Mouse (Mus musculus): ENCODE data around the gene Arnt2. TPM values are rescaled to one million over a fixed set of nuclear protein-coding genes. Genes with fewer than 3 reads are reported as not detected.

Arnt2 gene
- polyA plus RNA-seq, 1 experiment from 2014 or later = 5.8 TPM

DNA sequence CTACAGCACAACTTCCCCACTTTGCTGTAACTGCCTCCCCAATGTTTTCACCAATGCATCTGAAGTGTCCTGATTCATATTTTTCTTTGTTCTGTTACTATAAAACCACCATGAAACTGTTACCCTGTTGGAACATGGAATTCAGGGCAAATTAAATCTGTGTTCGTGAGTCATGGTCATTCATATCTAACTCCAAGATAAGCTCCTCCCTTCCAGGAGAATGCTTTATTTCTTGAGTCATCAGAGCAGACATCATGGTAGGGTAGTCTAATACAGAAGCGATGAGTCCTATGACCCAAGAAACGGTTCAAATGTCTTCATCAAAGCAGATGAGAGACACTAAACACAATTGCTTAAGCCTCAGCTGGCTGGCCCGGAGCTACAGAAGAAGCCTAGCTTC is 25.2 kb downstream of the Arnt2 start:
- DNase-seq (ENCODE audit: low spot score) (no peak), ATAC-seq (replicated peaks; ENCODE audit: low FRiP score, low TSS enrichment, low read depth) (no peak)
- no peaks in the 10 kb centered on the region for H3K36me3 ChIP-seq (ENCODE audit: control insufficient read depth, insufficient read depth, low read length)
- H3K4me2 ChIP-seq (ENCODE audit: low read length) = no peak overlapping the region
- no peaks in the 10 kb centered on the region for H3K4me1 ChIP-seq (replicated peaks; ENCODE audit: control insufficient read depth, insufficient read depth, low read length)
- no peak overlapping the region for H3K27ac ChIP-seq (ENCODE audit: low read depth)
- H3K4me3 ChIP-seq (ENCODE audit: low read depth, low read length) = no peak overlapping the region
- no peak overlapping the region for H3K9ac ChIP-seq (ENCODE audit: low read length)
- no peaks in the 10 kb centered on the region for H3K27me3 ChIP-seq (replicated peaks; ENCODE audit: control insufficient read depth, insufficient read depth, low read length)
- no peaks in the 10 kb centered on the region for H3K9me3 ChIP-seq (ENCODE audit: control insufficient read depth, low read length)
- WGBS = 93% methylated on average over 4 of the region's 4 CpGs

DNA sequence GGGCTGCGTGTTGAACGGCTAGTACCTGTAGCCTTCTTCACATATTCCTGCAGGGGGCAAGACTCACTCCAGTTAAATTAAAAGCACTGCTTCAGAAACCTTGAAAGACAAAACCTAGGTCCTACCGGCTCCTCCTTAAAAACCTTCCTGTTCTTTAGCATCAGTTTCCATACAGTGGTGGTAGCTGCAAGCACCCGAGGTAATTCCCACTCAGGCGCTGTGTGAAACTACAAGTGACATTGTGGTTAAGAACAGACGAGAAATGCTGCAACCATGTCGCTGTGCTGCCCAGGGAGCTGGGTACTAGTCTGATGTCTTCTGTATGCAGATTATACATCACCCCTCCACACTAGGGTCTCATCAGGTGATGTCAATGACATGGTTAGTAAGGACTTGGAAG is 25.9 kb downstream of the Arnt2 start:
- WGBS = 89% methylated on average over 7 of the region's 7 CpGs
- Histone ChIP-seq H3K27ac (ENCODE audit: low read depth) (no peak overlapping the region), H3K4me3 (ENCODE audit: low read depth, low read length) (no peak overlapping the region), H3K4me1 (replicated peaks; ENCODE audit: control insufficient read depth, insufficient read depth, low read length) (no peaks in the 10 kb centered on the region), H3K27me3 (replicated peaks; ENCODE audit: control insufficient read depth, insufficient read depth, low read length) (no peaks in the 10 kb centered on the region), H3K9me3 (ENCODE audit: control insufficient read depth, low read length) (no peaks in the 10 kb centered on the region), H3K9ac (ENCODE audit: low read length) (no peak overlapping the region), H3K36me3 (ENCODE audit: control insufficient read depth, insufficient read depth, low read length) (no peaks in the 10 kb centered on the region), H3K4me2 (ENCODE audit: low read length) (no peak overlapping the region)
- DNase-seq (ENCODE audit: low spot score) = no peak
- no peak for ATAC-seq (replicated peaks; ENCODE audit: low FRiP score, low TSS enrichment, low read depth)

DNA sequence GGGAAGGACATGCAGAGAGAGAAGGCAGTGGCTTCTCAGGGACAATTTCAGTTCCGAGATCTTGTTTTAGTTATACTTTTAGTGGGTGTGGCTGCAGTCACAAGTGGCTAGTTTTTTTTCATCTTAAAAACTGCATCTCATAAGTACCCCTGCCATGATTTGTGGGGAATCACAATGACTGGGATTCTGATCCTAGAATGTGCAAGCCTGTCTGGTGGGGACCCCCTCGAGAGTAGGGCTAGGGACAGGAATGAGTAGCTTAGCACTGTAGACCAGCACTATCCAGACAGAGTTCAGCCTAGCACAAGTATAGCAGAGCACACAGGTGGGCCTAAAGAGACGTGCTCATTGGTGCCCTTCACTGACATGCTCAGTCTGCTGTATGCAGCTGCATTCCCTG is 27.6 kb downstream of the Arnt2 start:
- DNase-seq (ENCODE audit: low spot score) = no peak
- ATAC-seq (replicated peaks; ENCODE audit: low FRiP score, low TSS enrichment, low read depth) = no peak
- Histone ChIP-seq H3K36me3 (ENCODE audit: control insufficient read depth, insufficient read depth, low read length) (no peaks in the 10 kb centered on the region), H3K9me3 (ENCODE audit: control insufficient read depth, low read length) (no peaks in the 10 kb centered on the region), H3K27me3 (replicated peaks; ENCODE audit: control insufficient read depth, insufficient read depth, low read length) (no peaks in the 10 kb centered on the region), H3K4me2 (ENCODE audit: low read length) (no peak overlapping the region), H3K4me3 (ENCODE audit: low read depth, low read length) (no peak overlapping the region), H3K4me1 (replicated peaks; ENCODE audit: control insufficient read depth, insufficient read depth, low read length) (no peaks in the 10 kb centered on the region), H3K9ac (ENCODE audit: low read length) (no peak overlapping the region), H3K27ac (ENCODE audit: low read depth) (no peak overlapping the region)
- 72% methylated on average over 3 of the region's 3 CpGs for WGBS

DNA sequence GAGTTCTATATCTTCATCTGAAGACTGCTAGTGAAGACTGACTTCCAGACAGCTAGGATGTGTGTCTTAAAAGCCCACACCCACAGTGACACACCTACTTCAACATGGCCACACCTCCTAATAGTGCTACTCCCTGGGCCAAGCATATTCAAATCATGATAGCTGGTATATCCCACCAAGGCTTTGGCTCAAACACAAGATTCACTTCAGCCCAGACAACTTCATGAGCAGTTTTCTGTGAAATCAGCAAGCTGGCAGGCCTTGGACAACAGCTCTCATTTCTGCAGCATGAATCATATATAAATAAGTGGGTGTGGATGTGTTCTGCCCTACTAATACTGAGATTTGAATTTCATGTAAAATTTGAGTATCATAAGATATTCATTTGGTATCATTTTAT is 29.2 kb downstream of the Arnt2 start:
- DNase-seq (ENCODE audit: low spot score) = no peak
- Histone ChIP-seq H3K9me3 (ENCODE audit: control insufficient read depth, low read length) (no peaks in the 10 kb centered on the region), H3K27me3 (replicated peaks; ENCODE audit: control insufficient read depth, insufficient read depth, low read length) (no peaks in the 10 kb centered on the region), H3K4me3 (ENCODE audit: low read depth, low read length) (no peak overlapping the region), H3K36me3 (ENCODE audit: control insufficient read depth, insufficient read depth, low read length) (no peaks in the 10 kb centered on the region), H3K9ac (ENCODE audit: low read length) (no peak overlapping the region), H3K4me2 (ENCODE audit: low read length) (no peak overlapping the region), H3K27ac (ENCODE audit: low read depth) (no peak overlapping the region), H3K4me1 (replicated peaks; ENCODE audit: control insufficient read depth, insufficient read depth, low read length) (no peaks in the 10 kb centered on the region)
- ATAC-seq (replicated peaks; ENCODE audit: low FRiP score, low TSS enrichment, low read depth) = no peak

DNA sequence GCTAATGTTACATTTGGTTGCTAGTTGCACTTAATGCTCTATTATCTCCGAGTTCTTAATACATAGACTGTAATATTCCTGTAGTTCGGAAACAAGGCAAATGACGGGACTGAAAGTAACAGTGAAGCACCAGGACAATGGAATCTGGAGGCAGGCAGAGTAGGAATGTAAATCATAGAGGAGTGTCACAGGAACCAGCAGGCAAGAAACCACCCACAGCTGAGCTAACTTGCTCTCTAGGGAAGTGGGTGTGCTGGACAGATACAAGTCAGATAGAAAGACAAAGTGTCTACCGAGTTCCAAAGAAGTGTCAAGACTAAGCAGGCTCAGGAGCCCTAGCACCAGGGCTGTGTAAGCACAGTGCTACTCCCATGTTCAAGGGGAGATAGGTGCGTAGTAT is 32.6 kb downstream of the Arnt2 start:
- ATAC-seq (replicated peaks; ENCODE audit: low FRiP score, low TSS enrichment, low read depth) (no peak), DNase-seq (ENCODE audit: low spot score) (no peak)
- Histone ChIP-seq H3K4me3 (ENCODE audit: low read depth, low read length) (no peak overlapping the region), H3K9me3 (ENCODE audit: control insufficient read depth, low read length) (no peaks in the 10 kb centered on the region), H3K4me2 (ENCODE audit: low read length) (no peak overlapping the region), H3K4me1 (replicated peaks; ENCODE audit: control insufficient read depth, insufficient read depth, low read length) (no peaks in the 10 kb centered on the region), H3K9ac (ENCODE audit: low read length) (no peak overlapping the region), H3K36me3 (ENCODE audit: control insufficient read depth, insufficient read depth, low read length) (no peaks in the 10 kb centered on the region), H3K27me3 (replicated peaks; ENCODE audit: control insufficient read depth, insufficient read depth, low read length) (no peaks in the 10 kb centered on the region), H3K27ac (ENCODE audit: low read depth) (no peak overlapping the region)
- 44% methylated on average over 5 of the region's 5 CpGs for WGBS

DNA sequence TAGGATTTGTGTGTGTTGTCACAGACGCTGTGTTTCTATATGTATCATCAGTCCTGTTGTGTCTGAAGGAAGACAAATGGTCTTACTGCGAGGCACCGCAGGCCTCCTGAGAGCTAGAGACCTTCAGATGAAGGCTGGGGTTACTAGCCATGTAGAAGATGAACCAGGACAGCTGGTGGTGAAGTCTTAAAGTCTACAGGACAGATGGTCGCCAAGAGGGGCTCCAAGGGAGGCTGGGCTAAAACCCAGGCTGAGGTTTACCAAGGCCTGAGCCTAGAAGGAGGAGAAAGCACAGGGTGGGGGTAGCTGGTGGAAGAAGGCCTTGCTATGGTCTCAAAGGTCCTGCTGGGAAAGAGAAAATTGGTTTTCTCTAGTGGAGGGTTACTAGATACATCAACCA is 36.3 kb downstream of the Arnt2 start:
- Histone ChIP-seq H3K27ac (ENCODE audit: low read depth) (no peak overlapping the region), H3K4me1 (replicated peaks; ENCODE audit: control insufficient read depth, insufficient read depth, low read length) (0 out of 2 replicates have a peak, but pooled peaks cover 2% of the 10 kb centered on the region), H3K27me3 (replicated peaks; ENCODE audit: control insufficient read depth, insufficient read depth, low read length) (no peaks in the 10 kb centered on the region), H3K9me3 (ENCODE audit: control insufficient read depth, low read length) (no peaks in the 10 kb centered on the region), H3K36me3 (ENCODE audit: control insufficient read depth, insufficient read depth, low read length) (no peaks in the 10 kb centered on the region), H3K4me2 (ENCODE audit: low read length) (no peak overlapping the region), H3K9ac (ENCODE audit: low read length) (no peak overlapping the region), H3K4me3 (ENCODE audit: low read depth, low read length) (no peak overlapping the region)
- ATAC-seq (replicated peaks; ENCODE audit: low FRiP score, low TSS enrichment, low read depth) = no peak
- no peak for DNase-seq (ENCODE audit: low spot score)
- WGBS = 78% methylated on average over 4 of the region's 4 CpGs

DNA sequence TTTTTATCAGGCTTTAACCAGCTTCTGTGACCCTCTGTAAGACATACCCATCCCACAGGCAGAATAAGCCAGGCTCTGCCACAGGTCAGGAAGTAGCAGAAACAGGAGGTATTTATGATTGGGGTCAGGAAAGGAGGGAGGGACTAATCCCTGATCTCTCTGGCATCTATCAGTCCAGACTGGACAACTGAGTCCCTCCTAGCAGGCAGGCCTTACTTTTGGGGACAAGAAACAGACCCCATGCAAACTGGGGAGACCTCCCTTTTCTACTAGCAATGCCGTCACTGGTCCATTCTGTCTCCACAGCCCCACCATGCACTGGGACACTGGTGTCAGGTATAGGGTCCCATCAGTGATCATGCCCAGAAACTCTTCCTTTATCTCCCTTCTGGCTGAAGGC is 37.1 kb downstream of the Arnt2 start:
- no peak overlapping the region for H3K27ac ChIP-seq (ENCODE audit: low read depth)
- H3K9me3 ChIP-seq (ENCODE audit: control insufficient read depth, low read length) = no peaks in the 10 kb centered on the region
- DNase-seq (ENCODE audit: low spot score) (no peak), ATAC-seq (replicated peaks; ENCODE audit: low FRiP score, low TSS enrichment, low read depth) (no peak)
- no peaks in the 10 kb centered on the region for H3K27me3 ChIP-seq (replicated peaks; ENCODE audit: control insufficient read depth, insufficient read depth, low read length)
- H3K36me3 ChIP-seq (ENCODE audit: control insufficient read depth, insufficient read depth, low read length) = no peaks in the 10 kb centered on the region
- H3K4me3 ChIP-seq (ENCODE audit: low read depth, low read length) = no peak overlapping the region
- H3K4me2 ChIP-seq (ENCODE audit: low read length) = no peak overlapping the region
- 0 out of 2 replicates have a peak, but pooled peaks cover 2% of the 10 kb centered on the region for H3K4me1 ChIP-seq (replicated peaks; ENCODE audit: control insufficient read depth, insufficient read depth, low read length)
- H3K9ac ChIP-seq (ENCODE audit: low read length) = no peak overlapping the region
- WGBS = 62% methylated on average over 1 of the region's 1 CpGs

DNA sequence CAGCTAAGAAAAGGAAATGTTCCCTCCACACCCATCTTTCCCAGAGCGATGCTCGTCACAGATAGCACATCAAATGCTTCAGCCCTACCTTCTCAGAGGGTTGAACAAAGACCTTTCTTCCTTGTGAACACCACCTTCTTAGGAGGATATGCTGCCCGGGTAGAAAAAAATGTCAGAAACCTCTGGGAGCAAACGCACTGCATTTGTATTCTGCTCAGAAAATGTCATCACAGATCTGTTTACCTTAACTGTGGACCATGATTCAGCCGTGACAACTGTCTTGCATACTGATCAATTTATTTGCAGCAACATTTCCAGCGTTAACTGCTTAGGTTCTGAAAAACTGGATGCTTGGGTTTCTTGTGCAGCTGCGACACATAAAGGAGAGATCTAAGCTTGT is 37.7 kb downstream of the Arnt2 start:
- Histone ChIP-seq H3K27ac (ENCODE audit: low read depth) (no peak overlapping the region), H3K9me3 (ENCODE audit: control insufficient read depth, low read length) (no peaks in the 10 kb centered on the region), H3K36me3 (ENCODE audit: control insufficient read depth, insufficient read depth, low read length) (no peaks in the 10 kb centered on the region), H3K4me1 (replicated peaks; ENCODE audit: control insufficient read depth, insufficient read depth, low read length) (0 out of 2 replicates have a peak, but pooled peaks cover 2% of the 10 kb centered on the region), H3K9ac (ENCODE audit: low read length) (no peak overlapping the region), H3K4me2 (ENCODE audit: low read length) (no peak overlapping the region), H3K4me3 (ENCODE audit: low read depth, low read length) (no peak overlapping the region), H3K27me3 (replicated peaks; ENCODE audit: control insufficient read depth, insufficient read depth, low read length) (no peaks in the 10 kb centered on the region)
- no peak for DNase-seq (ENCODE audit: low spot score)
- no peak for ATAC-seq (replicated peaks; ENCODE audit: low FRiP score, low TSS enrichment, low read depth)
- WGBS = 61% methylated on average over 7 of the region's 7 CpGs

DNA sequence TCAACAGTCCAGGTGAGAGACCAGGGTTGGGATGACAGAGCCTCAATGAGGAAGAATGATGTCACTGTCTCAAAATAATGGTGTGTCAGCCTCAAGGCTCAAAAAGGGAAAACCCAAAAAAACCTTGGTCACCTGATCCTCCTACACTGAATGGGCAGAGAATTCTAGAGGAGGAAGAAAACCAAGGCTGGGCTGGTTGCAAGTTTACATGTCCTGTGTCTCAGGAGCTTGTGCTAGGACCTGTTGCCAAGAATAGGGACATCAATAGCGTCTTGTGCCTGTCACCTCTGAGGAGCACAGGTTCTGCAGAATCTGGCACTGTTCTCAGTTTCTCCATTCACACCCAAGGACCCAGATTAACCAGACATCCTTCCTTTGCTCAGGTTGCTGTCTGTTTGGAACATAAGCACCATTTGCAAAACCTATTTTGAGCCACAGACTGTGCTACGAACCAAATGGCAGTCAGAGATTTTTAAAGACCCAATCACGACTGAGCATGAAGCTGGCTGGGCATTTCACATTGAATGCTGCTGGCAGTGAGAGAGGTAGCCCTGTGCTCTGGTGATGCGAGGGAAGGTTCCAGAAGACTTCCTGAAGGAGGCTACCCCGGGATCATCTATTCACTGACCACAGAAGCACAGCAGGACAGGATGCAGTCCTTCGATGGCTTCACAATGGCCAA is 38.9 kb downstream of the Arnt2 start:
- ATAC-seq (replicated peaks; ENCODE audit: low FRiP score, low TSS enrichment, low read depth) = no peak
- no peak overlapping the region for H3K4me2 ChIP-seq (ENCODE audit: low read length)

More for the DNA sequence above, 38.9 kb downstream of the Arnt2 start:
- Histone ChIP-seq H3K27me3 (replicated peaks; ENCODE audit: control insufficient read depth, insufficient read depth, low read length) (no peaks in the 10 kb centered on the region), H3K9ac (ENCODE audit: low read length) (no peak overlapping the region), H3K36me3 (ENCODE audit: control insufficient read depth, insufficient read depth, low read length) (no peaks in the 10 kb centered on the region), H3K4me1 (replicated peaks; ENCODE audit: control insufficient read depth, insufficient read depth, low read length) (0 out of 2 replicates have a peak, but pooled peaks cover 2% of the 10 kb centered on the region), H3K4me3 (ENCODE audit: low read depth, low read length) (no peak overlapping the region), H3K27ac (ENCODE audit: low read depth) (no peak overlapping the region), H3K9me3 (ENCODE audit: control insufficient read depth, low read length) (no peaks in the 10 kb centered on the region)
- no peak for DNase-seq (ENCODE audit: low spot score)
- WGBS = 84% methylated on average over 6 of the region's 6 CpGs

Data from intestine, embryonic 14.5 days (tissue).